Mouse (Mus musculus) brain, adult 2 months (tissue): ENCODE measurements around the gene Zfp995.
"Not testable (repeated sequence)": the region's sequence is repeated elsewhere in the genome, so short reads cannot be mapped to it uniquely, and the experiment has no call there.

Experiments
- DNase-seq: peaks from one replicate; pipeline ENCODE4 v3.0.0; 2011; ENCODE audit warnings: low read depth, low spot score

Zfp995 gene

GRCm38 (mm10) chr17:21909456-21910052 lies at the start of gene Zfp995:
Gene Zfp995 (minus strand): TSS chr17:21909926.
- DNase-seq: peak; percentile 86

- peak; percentile 4 for DNase-seq
These were observed 687 bp downstream of the Zfp995 start for GRCm38 (mm10) chr17:21909039-21909438.

GRCm38 (mm10) chr17:21871256-21871655 lies 38.5 kb downstream of the Zfp995 start:
- DNase-seq: no peak

GRCm38 (mm10) chr17:21846322-21846582 lies 63.5 kb downstream of the Zfp995 start:
- DNase-seq: not testable (repeated sequence)

GRCm38 (mm10) chr17:21845545-21846321 lies 64.0 kb downstream of the Zfp995 start, which contains the start of gene Zfp820:
Gene Zfp820 (minus strand): TSS chr17:21845772.
- peak; percentile 57 for DNase-seq

- no peak for DNase-seq
These were observed 71.2 kb downstream of the Zfp995 start for GRCm38 (mm10) chr17:21838510-21838909.
